Mouse (Mus musculus) midbrain, embryonic 10.5 days (tissue): ENCODE results near the gene Setdb1. TPM values are rescaled to one million over a fixed set of nuclear protein-coding genes. Genes with fewer than 3 reads are reported as not detected.

Experiments used
- polyA plus RNA-seq: library from polyadenylated mRNA; unstranded; fragments of >200 nt; fragmentation: Nextera tagmentation; extraction: Ambion mirVana; gene quantifications from 2 replicates; pipeline ENCODE4 v1.2.1, GENCODE M21; 2016

Setdb1 gene
- polyA plus RNA-seq, 1 experiment from 2014 or later = 52.3 TPM

Other genes starting within 250 kb of the Setdb1 start
- 278 and 290 TPM in 2 replicates for gene Vps72, start 246.2 kb downstream of the Setdb1 start, polyA plus RNA-seq
- gene Tmod4, start 232.7 kb downstream of the Setdb1 start, polyA plus RNA-seq = 0.27 and 0.88 TPM in 2 replicates
- 79.5 and 88.6 TPM in 2 replicates for gene Scnm1, start 223.2 kb downstream of the Setdb1 start, polyA plus RNA-seq
- gene Lysmd1, start 223.1 kb downstream of the Setdb1 start, polyA plus RNA-seq = 13.5 and 17.0 TPM in 2 replicates
- 1.8 and 3.0 TPM in 2 replicates for gene Tnfaip8l2, start 214.8 kb downstream of the Setdb1 start, polyA plus RNA-seq
- gene Sema6c, start 196.7 kb downstream of the Setdb1 start, polyA plus RNA-seq = 7.6 and 10.8 TPM in 2 replicates
- gene Gabpb2, start 139.3 kb downstream of the Setdb1 start, polyA plus RNA-seq = 10.6 and 11.3 TPM in 2 replicates
- 92.5 and 92.7 TPM in 2 replicates for gene Cdc42se1, start 128.5 kb downstream of the Setdb1 start, polyA plus RNA-seq
- 41.1 and 72.9 TPM in 2 replicates for gene Mllt11, start 125.0 kb downstream of the Setdb1 start, polyA plus RNA-seq
- 0.24 and 0.25 TPM in 2 replicates for gene Gm128, start 115.6 kb downstream of the Setdb1 start, polyA plus RNA-seq
- gene Bnipl, start 106.0 kb downstream of the Setdb1 start, polyA plus RNA-seq = 0.09 and 0.32 TPM in 2 replicates
- gene Mindy1, start 75.9 kb downstream of the Setdb1 start, polyA plus RNA-seq = 29.2 and 37.6 TPM in 2 replicates
- 25.2 and 27.9 TPM in 2 replicates for gene Prune1, start 75.1 kb downstream of the Setdb1 start, polyA plus RNA-seq
- 1.5 and 1.9 TPM in 2 replicates for gene Anxa9, start 50.0 kb downstream of the Setdb1 start, polyA plus RNA-seq
- 116 and 120 TPM in 2 replicates for gene Cers2, start 42.4 kb downstream of the Setdb1 start, polyA plus RNA-seq
- not detected in 2 replicates for gene 4930558C23Rik, start 45.6 kb upstream of the Setdb1 start, polyA plus RNA-seq
- gene Arnt, start 77.2 kb upstream of the Setdb1 start, polyA plus RNA-seq = 30.0 and 34.1 TPM in 2 replicates
- 2.4 and 4.5 TPM in 2 replicates for gene Ctsk, start 142.1 kb upstream of the Setdb1 start, polyA plus RNA-seq
- gene Ctss, start 169.6 kb upstream of the Setdb1 start, polyA plus RNA-seq = 3.2 and 6.8 TPM in 2 replicates
- gene Hormad1, start 202.5 kb upstream of the Setdb1 start, polyA plus RNA-seq = not detected in 2 replicates
- 31.4 and 34.2 TPM in 2 replicates for gene Golph3l, start 231.7 kb upstream of the Setdb1 start, polyA plus RNA-seq